Mouse (Mus musculus) cerebellum, adult 11-12 months (tissue): ENCODE results near the gene Piezo1.
A peak's percentile ranks its signal among the peaks of the same experiment; 100 is the strongest.

ENCODE experiments used
- DNase-seq: peaks from one replicate; pipeline ENCODE4 v3.0.0; 2022

Gene Piezo1

DNA sequence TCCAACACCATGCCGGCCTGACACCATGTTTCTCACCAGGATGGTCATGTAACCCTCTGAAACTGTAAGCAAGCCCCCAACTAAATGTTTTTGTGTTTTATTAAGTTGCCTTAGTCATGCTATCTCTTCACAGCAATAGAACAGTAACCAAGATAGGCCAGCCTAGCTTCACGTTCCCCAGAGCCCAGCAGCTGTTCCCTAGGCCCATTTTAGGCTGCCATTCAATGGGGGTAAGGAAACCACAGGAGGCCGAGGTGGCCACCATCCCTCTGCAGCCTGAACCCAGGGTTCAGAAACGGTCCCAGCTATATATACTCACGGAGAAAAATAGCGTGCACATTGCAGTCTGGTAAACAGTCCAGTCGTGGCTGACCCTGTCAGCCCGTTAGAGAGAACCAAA, 7.0 kb downstream of the Piezo1 start:
- no peak for DNase-seq

DNA sequence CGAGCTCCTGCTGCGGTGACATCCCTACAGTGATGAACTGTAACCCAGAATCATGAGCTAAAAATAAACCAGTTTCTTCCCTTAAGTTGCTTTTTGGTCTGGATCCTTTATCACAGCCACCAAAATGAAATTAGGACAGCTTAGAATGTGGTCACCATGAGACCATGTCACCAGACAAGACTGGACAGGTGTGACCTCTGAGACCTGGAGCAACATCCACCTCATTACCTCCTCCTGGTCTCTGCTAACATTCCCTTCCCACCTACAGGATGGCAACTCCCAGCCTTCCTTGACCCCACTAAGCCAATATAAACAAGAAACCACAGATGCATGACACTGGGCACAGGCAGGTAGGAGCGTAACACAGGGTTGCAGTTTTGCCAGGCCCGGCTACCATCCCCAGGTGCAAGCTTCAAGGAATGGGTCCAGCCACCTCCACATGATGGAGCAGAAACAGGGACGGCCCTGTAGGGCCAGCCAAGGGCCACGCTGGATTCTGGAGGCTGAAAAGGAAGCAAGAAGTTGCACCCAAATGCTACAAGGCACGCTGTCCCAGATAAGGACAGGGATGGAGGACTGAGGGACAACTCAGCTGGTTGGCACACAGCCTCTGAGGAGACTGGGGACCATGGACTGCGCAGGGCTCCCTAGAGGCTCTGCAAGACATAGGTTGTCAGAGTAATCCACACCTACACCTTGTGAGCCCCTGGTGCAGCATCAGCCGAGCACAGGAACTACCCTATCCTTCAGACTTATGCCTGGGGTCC, 12.6 kb downstream of the Piezo1 start:
- DNase-seq: no peak

DNA sequence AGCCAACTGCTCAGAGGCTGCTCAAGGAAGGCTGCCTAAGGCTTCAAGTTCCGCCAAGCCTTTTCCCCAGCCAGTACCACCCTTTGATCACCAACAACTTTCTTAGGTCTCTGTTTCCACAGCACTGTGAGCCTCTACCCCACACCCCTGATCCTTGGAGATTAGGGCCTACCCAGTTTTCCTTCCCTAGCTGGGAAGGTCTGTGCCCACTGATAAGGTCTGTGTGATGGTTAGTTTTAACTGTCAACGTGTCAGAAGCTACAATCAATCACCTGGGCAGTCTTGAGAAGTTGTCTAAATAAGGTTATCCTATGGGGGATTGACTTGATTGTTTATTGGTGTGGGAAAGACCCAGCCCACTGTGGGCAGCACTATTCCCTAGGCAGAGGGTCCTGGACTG, 13.3 kb downstream of the Piezo1 start:
- no peak for DNase-seq

DNA sequence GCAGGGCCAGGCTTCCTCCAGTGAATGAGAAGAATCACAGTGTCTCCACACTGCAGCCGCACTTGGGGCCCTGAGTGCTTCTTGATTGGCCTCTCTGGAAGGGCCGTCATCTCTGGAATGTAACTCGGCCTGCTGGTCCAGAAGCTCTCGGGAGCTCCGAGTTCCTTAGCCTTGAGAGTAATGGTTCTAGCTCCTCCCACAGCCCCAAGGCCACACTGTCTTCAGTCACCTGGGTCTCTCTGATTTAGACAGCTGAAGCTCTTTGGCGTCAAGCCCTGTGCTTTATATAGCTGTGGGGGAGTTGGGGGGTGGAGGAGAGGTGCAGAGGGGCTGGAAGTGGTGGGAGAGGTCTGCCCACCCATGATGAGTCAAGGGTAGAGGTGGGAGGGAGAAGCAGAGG, 14.1 kb downstream of the Piezo1 start:
- no peak for DNase-seq

DNA sequence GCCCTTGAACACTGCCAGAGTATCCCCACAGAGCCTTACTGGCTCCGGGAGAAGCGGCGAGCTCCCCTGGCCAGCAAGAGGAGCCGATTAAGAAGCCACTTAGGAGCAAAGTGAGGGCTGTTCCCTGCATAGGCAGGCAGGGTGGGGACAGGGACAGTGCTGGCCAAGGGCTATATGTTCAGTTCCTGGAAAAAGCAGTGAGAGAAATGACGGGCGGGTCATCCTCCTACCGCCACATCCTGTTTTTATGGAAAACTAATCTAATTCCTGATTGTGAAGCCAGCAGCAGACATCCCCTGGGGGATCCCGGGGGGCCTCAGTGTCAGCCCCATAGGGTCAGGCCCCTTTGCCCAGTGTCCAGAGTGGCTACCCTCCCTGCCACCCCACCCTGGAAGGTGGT, 19.8 kb downstream of the Piezo1 start:
- no peak for DNase-seq

DNA sequence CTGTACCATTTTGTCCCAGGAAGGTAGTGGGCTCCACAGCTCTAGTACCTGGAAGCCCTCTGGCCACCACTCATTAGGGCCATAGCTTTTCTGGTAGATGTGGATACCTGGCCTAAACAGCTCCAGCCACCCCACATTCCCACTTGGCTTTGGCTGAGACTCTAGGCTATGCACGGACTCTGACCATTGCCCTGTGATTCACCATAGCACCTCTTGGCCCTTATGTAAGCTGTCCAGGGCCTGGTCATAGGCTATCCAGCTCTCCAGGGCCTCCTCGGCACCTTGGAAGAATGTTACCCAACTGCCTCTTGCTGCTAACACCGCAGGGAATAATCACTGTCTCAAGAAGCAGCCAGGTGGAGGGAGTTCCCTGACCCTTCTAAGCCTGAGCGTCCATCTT, 22.0 kb downstream of the Piezo1 start:
- DNase-seq: no peak

DNA sequence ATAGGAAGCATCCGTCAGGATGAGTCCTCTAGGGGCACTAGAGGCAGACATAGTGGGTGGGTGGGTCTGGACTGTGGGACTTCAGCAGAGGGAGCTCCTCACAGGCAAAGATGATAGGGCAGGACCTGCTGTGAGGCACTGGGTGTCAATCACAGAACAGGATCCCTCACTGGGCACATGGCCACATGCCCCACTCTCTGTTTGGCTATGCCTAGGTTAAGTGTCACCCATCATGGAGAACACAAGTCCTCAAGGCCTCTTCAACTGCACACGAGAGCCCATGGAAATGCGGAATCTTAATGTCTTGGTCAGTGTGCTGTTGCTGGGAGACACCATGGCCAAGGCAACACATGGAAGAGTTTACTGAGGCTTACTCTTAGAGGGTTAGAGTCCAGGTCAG, 23.2 kb downstream of the Piezo1 start:
- no peak for DNase-seq

DNA sequence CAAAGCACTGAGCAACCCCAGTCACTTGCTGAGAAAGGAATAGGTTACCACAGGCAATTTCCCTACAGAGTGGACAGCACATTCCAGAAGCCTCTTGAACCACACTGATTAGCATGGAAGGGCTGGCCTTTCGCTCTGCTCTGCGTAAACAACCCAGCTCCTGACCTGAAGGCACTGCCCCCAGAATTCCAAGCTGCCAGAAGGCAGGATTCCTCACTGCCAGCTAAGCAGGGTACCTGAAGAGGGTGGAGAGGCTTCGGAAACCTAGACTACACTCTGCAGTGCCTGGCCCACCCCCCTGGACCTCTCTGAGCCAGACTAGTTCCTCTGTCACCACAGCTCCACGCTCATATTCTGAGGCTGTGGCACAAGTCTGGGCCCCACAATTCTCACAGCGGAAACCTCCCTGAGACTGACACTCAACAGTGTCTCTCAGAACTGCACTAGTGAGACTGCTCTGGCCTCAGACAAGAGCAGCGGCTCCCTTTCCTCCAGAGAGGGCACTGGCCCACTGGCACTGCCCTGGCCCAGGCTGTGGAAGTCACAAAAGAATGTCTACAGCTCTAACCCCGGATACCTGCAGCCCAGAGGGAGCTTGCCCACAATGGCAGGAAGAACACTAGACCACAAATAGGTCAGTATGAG, 24.5 kb downstream of the Piezo1 start:
- no peak for DNase-seq

DNA sequence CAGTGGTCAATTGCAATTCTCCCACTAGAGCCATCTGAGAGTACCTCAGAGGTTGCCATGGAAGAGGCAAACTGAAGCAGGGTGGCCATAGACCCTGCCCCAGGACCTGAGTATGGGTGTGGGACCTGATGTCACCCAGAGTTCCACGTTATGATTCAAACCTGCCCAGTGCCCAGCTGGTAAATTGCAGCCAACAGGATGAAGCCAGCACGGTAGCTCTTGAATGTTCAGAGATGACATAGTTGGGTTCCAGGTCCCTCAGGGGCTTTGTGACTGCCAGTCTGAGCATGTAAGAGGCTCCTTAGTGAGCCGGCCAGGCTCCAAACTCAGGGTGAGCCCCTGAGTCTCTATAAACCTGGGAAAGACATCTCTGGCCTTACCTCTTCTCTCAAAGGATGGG, 25.0 kb downstream of the Piezo1 start:
- DNase-seq: no peak

DNA sequence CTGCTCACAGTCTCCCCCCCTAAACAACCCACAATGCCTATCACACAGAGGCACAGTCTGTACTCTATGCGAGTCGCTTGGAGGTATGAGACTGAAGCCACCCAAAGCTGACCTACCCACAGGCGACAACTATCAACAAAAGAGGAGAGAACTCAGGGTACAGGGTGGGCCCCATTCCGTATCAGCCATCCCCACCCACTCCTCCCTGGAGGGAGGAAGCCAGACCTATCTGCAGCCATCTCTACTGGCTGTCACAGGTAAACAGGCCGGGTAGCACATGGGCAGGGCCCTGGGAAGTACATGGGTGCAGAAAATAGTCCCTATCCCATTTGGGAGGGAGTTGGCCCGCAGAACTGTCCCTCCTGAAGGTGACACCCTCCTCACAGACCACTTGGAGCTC, 26.1 kb downstream of the Piezo1 start:
- DNase-seq: no peak

DNA sequence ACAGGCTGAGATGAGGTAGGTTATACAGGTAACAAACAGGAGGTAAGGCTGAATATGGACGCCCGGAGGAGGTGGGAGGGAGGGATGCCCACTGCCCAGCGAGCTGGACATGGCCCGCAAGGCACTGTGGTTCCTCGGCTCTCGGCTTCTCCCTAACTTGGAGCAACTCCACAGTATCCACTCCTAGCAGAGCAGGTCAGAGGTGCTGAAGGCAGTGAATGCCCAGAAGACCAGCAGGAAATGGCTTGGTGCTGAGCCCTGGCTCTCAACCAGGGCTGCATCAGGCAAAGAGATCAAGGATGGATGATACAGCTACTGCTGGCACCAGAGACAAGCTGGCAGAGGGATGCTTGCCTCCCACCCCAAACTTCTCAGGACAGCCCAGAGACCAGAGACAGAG, 26.6 kb downstream of the Piezo1 start:
- no peak for DNase-seq

DNA sequence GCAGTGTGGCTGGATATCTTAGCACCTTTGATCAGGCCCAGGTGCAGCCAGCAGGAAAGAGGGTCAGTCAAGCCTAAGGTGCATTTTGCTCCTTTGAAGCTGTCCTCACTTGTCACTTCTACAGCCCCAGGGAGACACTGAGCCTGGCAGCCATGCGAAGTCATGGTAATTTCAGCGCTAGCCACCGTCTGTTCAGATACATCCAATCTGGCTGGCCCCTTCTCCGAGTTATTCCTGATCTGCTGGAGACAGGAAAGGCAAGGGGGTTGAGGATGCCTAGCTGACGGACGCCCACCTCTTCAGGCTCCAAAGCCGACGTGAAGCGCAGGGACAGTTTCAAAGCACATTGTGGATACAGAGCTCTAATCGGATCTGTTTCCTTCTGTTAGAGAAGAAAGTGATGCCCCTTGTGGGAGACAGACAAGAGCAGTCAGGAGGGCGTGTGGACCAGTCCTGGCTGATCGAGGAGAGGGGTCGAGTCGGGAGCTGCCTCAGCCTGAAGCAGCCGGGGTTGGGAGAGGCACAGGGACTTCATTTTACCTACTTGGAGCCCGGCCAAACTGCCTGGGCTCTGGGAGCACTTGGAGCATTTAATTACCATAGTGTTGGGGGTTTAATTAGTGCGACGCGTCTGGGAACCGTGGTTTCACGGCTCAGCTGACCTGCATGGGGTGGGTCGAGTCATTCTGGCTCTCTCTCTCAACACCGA, 27.3 kb downstream of the Piezo1 start:
- DNase-seq: peak; percentile 24

DNA sequence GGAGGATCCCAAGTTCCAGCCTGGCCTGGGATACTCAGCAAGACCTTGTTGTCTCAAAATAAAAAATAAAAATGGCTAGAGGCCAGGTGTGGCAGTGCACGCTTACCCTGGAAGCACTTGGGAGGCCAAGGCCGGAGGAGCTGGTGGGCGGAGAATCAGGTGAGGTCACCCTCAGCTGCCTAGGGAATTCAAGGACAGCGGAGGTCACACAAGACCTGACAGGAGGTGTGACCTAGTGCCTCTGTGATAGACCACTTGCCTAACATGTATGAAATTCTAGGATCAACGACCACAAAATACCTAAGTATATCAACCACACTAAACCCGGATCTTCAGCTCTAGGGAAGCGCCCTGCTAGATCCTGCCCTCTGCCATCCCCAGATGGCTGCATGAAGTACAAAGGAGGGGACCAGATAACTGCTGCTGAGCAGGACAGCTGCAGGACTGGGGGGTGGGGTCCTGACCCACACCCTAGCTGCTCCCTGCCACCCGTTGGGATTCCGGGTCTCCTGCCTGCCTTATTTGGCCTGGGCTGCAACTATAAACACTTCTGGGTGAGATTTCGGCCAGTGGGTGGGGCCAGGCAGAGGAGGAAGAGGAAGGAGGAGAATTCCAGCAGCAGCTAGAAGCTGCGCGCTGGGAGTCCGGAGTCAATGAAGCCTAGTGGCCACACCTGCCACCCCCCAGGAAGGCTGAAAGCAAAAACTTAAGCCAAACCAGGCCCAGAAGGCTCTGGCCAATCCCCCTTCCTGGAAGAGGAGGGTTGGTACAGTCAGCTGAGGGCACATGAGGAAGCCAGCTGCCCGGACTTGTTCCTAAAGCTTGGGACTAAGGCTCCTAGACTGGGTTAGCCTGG, 28.1 kb downstream of the Piezo1 start:
- no peak for DNase-seq

DNA sequence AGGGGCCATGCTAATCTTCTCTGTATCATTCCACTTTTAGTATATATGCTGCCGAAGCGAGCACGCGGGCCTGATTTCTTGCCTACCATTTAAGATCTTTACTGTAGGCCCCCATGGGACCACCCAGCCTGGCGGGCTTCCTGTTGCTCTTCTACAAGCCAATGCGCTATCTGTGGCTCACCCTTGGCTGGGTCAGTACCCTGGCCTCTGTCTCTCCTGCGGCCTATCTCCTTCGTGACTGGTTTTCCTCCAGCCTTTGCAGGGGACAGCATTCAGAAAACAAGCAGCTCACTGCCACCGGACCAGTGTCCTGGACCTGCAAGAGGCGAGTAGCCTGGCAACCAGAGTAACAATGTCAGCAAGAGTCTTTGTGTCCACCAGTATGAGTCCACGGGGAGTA, 30.5 kb downstream of the Piezo1 start:
- no peak for DNase-seq

DNA sequence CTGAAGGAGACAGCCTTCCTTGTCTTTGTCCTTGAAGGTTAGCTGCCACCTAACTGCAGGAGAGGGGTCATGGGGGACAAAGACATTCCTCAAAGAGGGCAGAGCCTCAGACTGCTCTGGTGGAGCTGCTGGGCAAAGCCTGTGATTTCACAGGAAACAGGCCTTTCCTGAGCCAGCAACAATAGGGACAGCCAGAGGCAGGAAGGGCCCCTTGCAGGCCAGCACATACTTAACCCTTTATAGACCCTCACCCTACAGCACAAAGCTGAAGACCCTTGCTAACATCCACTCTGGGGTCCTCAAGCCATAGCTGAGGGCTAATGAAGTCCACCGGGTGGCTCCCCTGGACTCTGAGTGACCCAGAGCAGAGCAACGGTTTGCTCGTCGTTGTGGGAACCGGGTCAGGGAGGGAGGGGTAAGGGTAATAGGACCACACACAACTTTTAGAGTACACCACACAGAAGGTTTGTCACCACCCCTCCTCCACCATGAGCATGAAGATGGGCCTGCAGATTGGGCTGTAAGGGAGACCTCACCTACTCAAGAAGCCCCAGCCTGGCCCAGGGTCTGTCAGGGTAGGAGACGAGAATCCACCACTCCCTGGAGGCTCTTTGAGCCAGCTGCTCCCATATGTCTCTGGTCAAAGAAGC, 33.5 kb downstream of the Piezo1 start:
- no peak for DNase-seq

DNA sequence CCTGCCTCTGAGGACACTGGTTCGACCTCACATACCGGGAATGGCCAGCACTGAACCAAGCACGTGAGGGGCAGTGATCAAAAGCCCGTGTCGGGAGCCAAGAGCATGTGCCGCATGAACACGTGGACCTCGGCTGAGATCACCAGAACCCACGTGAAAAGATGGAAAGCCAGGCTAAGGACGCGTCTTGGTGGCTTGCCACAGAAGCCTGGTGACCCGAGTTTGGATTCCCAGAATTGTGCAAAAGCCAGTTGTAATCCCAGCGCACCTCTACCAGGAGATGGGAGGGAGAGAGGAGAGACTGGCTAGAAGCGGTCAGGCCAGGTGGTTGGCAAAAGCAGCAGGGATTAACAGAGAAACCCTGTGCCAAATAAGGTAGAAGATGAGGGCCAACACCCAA, 35.4 kb downstream of the Piezo1 start:
- no peak for DNase-seq

DNA sequence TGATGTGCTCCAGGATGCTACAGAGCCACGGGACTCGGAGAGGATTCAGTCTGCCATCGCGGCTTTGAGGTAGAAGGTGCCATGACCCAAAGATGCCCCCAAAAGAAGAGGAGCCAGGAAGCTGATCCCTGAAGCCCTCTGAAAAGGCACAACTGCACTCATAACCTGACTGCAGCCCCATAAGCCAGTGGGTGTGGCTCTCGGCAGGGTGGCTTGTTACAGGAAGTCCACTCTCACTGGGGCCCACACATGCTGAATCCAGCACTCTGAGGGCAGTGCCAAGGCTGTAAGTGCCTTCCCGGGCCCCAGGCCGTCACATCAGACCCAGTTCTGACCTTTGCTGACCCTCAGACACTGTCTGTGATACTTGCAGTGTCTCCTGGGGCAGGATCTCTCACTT, 38.7 kb downstream of the Piezo1 start:
- DNase-seq: no peak

DNA sequence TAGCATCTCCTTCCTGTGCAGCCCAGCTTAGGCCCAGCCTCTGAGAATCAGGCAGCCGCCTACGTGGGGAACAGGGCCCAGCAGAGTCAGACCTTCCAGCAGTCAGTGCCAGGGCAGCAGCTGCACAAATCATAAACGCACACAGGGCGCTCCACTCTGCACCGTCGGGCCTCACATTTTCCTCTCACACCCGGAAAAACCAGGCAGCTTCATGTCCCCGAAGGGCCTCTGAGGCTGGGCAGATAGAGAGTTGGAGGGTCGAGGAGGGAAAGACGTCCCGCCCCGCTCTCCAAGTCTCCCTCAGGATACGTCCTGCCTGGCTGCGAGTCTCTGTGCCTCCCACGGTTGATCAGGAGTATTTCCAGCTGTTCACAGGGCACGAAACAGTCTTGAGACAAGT, 39.6 kb downstream of the Piezo1 start:
- DNase-seq: no peak

DNA sequence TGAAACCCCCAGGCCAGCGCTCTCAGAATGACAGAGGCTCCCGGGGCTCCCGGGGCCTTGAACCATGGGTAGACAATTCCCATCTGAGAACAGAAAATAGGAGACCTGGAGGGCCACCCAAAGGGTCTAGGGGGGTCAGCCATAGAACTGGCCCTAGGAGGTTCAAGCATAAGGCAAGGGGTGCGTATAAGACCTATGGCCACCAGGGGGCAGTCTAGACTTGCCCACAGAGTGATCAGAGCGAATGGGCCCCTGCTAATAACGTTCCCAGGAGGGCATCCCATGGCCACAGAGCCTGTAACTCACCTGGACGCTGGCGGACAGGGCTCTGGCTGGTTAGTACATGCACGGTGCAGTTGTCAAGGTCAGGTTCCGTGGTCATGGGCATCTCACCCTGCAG, 50.3 kb downstream of the Piezo1 start:
- peak; percentile 72 for DNase-seq

DNA sequence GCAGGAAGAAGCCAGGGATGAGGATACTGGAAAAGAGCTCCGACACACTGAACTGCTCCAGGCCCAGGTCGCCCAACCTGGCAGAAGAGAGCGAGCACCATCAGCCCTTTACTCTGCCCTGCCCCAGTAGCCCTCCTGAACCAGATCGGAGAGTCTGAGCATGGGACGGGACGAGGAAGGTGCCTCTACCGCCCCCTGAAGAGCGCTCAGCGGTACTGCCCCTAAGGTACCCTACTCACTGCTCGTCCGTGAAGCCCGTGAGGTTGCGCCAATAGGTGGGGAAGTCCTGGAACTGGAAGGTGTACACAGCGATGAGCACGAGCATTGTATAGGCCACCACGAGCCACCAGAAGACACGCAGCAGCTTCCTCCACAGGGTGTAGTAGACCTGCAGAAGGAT, 53.2 kb downstream of the Piezo1 start:
- no peak for DNase-seq

DNA sequence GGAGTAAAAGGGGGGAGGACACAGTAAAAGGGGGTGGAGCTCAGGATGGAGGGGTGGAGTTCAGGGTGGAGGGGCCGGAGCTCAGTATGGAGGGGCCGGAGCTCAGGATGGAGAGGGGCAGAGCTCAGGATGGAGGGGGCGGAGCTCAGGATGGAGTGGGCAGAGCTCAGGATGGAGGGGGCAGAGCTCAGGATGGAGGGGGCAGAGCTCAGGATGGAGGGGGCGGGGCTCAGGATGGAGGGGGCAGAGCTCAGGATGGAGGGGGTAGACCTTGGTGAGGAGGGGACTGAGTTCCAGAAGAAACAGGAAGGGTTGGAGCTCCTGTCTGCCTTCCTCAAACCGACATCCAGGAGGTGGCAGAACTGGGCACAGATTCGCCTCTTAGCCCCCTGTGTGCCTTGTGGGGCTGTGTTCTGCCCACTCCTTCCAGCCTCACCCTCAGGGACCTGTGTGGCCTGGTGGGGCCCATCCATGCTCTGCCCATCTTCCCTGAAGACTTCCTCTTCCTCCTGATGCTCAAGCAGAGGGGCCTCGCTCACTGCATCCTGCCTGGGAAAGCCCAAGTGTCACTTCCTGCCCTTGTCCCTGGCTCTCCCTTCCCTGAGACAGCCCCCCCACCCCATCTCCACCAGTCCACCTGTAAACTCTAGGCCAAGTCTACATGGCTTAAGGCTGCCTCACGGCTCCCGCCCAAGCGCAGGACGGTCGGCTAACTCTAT, 54.0 kb downstream of the Piezo1 start:
- DNase-seq: no peak

DNA sequence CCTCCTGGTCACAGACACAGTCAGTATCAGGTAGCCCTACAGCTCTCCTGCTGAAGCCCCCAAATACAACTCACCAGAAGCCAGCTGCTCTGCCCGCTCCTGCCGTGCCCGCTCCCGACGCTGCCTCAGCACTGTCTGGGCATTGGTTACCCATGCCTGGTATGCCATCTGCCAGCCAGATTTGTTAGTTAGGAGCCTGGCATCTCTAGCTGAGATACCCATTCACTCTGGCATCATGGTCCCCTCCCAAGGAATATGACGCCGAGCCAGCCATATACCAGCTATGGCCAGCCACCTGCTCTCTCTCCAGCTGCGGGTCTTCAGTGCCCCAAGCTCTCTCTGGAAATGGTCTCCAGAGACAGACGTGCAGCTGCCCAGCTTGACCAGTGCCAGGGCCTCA, 62.7 kb downstream of the Piezo1 start:
- no peak for DNase-seq
